Mouse (Mus musculus): Measurements from ENCODE around the gene Fam161b.

Fam161b gene

DNA sequence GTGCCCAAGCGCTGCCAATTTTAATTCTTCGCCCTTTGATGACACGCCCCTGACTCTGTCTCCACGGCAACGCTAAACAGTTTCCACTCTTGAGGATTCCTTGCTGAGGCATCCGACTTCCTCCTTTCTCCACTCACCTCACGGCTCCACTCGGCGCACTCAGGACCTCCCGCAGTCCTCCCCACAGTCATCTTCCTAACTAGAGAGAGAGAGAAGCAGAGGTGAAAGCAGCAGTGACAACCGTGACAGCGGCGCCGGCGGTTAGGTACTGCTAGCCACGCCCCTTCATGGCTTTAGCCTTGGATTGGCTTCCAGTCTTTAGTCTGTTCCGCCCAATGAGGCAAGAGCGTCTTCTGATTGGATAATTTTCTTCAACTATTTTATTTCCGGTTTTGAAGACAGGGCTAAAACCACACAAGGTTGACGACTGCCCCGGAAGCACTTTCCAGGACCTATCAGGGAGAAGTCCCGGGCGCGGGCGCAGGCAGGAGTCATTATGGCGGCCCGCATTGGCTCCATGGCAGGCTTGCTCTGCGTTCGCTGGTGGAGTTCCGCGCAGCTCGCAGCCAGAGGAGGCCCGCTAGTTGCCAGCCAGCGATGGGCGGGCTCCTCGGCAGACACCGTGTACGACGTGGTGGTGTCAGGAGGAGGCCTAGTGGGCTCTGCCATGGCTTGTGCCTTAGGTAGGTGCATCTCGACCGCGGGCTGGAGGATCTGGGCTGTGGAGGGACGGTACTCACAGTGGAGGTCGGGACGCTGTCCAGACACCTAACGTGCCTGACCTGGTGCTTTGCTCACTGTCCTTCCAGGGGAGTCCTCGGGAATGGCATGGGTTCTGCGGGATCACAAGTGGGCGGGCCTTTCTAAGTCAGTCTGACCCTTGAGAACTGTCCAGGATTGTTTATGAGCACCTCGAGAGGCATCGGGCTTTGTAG lies at the start of gene Fam161b, which contains the start of gene Coq6:
TSS of gene Fam161b (minus strand) at position 279 of the 935 bp plus-strand sequence.
TSS of gene Coq6 (plus strand) at position 103 of the 935 bp plus-strand sequence.
- DNase-seq (ENCODE audit: low spot score) = peak; percentile 98

DNA sequence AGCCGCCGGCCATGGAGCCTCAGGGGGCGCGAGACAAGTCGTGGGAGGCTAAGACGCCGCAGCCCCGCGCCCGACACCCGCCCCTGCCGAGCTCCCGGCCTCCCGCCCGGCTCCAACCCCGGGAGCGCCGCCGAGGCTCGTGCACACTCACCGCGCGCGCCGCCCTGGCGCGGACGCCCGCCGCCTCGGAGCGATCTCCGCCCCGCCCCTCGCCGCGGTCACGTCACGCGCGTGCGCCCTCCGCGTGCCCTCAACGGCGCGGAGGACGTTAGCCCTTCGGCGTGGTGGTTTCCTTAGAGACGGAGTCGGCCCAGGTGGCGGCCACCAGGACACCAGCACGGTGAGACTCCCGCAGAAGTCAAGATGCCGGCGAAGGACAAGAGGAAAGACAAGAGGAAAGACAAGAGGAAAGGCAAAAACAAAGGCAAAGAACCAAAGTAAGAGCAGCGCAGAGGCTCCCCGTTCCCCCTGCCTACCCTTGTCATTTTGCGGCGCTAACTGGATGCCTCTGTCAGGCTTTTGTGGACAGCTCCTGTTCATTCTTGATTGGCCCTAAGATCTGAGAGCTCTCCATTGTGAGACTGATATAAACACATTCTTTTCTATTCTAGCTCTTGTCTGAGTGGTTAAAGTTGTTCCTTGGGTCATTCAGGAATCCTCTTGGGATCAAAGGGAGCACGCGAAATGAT lies 47.3 kb upstream of the Fam161b start, which contains the start of the genes Entpd5 and Bbof1:
TSS of gene Entpd5 (minus strand) at position 211 of the 689 bp plus-strand sequence.
TSS of gene Bbof1 (plus strand) at position 253 of the 689 bp plus-strand sequence.
- peak; percentile 90 for DNase-seq (ENCODE audit: low spot score)

DNA sequence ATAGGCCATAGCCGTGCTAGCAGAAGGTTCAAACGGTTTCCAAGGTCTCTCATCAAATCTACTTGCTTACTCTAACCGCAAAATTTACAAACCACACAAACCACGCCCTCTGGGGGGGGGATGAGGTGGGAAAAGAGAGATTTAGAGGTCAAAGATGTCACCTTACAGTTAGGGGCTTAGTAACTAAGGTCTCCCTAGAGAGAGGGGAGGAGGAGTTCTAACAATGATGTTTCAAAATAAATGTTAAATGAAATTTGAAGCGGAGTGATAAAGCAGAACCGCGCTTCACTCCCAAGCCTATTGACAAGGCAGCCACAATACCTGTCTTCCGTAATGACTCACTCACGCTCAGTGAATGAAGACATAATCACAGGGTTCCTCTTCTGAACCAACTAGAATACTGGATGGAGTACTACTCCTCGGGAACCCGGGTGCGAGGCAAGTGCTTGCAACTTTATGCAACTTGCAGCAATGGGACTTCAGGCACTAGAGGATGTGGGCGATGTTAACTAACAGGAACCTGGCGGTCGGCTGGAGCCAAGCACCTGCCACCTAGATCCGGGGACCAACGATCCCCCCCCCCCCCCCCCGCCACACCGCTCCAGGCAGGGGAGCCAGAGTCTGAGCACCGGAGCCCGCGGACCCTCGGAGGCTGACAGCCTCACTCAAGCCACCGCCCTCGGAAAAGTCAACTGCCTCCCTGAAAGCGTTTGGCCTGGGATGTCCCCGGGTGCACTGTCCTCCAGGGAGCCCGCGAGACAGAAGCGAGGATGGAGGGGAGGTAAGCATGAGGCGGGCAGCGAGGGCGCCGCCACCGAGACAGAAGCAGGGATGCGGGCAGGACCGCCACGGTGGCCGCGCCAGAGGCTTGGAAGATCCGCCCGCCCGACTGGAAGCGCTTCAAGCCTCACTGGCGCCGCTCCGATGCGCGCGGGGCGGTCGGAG lies 46.5 kb upstream of the Fam161b start:
- no peak for DNase-seq (ENCODE audit: low spot score)

DNA sequence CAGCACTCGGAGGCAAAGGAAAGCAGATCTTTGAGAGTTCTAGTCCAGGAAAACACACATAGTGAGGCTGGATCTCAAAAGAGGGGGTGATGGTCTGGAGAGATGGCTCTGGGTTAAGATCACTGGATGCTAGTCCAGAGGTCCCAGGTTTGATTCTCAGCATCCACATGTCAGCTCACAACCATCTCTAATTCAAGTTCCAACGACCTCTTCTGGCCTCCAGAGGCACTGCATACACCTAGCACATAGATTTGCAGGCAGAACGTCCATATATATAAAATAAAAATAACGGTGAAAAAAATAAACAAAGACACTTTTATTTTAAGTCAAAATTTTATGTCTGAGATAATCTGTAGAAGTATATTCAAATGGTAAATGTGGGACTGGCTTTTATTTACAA lies 45.6 kb upstream of the Fam161b start:
- DNase-seq (ENCODE audit: low spot score) = no peak

DNA sequence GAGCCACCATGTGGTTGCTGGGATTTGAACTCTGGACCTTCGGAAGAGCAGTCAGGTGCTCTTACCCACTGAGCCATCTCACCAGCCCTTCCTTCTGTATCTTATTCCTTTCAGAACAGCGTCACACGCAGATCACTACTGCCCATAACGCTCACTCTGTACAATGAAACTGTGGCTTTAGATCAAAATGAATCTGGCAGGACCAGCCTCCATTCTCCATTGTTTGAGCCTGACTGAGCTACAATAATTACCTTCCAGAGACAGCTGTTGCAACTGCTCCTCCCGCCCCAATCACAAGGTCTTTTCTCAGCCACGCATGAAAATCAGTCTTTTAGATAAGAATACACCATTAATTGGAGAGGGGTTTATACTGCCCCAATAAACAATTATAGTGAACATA lies 42.9 kb upstream of the Fam161b start:
- no peak for DNase-seq (ENCODE audit: low spot score)

DNA sequence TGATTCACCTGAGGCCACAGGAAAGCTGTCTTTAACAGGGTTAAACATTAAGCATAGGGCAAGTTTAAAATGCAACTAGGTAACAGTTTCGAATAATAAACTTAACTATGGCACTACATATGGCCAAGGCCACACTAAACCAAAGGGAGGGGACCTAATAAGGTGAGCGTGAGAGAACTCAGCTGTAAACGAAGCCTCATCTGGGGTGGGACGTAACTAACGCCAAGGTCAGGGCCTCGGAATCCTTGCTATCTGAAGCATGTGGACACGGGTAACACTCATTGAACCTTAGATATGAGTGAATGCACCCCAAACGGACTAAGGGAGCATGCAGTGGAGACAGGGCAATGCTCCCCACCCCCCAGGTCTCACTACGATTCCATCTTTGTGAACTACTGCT lies 41.3 kb upstream of the Fam161b start:
- DNase-seq (ENCODE audit: low spot score) = no peak

DNA sequence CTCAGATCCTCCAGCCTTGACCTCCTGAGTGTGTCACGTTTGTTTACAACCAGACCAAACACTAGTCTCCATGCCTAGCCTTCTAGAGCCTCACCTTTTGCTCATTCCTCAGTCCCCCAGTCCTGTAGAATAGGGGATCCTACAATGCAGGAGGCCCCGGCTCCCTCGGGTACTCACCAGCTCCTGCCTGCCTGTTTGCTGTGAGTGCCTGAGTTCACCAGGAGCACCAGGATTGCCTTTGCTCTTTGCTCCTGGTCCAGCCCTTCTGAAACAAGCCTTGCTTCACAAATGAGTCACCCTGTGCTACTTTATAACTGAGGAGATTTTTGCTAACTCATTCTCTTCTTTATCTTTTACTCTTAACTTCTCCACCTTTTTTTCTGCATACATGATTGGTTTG lies 39.0 kb upstream of the Fam161b start:
- DNase-seq (ENCODE audit: low spot score) = no peak

DNA sequence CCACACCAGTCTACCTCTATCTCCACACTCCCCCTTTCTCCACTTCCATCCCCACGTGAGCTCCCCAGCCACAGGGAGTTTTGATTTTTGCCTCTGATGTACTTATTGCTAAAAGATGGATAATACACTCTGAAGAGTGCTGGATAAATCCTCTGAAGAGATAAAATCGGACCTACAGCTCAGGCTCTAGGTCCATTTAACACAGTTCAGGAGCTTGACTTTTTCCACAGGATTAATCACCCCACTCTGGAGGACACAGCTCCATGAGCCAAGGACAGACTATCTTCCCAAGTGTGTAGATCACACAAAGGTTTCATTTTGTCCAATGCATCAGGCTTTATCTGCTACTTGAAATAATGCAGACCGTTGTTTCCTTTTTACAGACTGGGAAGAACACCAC lies 38.4 kb upstream of the Fam161b start:
- DNase-seq (ENCODE audit: low spot score) = no peak

DNA sequence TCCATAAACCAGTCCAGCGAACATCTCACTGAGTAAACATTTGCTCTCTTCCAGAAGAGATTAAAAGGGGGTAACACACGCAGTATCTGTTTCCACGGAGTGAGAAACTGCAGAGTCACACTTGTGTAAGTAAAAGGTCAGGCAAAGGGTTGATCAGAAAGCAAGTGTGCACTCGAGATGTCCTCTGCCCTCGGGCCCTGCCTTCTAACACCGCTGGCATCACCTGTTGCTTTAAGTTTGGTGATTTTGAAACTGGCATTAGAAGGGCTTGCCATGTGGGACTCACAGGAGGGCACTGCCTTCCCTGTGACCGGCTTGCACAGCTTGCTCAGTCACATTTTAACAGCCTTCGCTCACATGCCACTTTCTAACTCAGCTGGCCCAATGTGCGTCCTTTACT lies 38.0 kb upstream of the Fam161b start:
- no peak for DNase-seq (ENCODE audit: low spot score)

DNA sequence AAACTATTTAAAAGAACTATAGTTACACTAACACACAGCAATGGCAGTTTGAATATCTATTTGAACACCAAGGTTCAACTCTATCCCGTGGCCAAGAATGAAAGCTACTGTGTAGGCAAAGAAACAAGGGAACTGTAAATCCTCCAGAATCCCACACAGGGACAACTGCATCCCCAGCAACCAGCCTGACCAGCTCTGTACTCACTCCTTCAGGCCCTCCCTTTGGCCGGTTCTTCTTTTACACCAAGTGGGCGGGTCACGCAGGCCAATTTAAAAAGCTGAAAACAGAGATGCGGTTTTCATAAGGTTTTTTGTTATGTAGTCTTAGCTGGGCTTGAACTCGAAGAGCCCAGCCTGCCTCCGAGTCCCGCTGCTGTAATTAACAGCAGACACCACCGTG lies 37.5 kb upstream of the Fam161b start:
- no peak for DNase-seq (ENCODE audit: low spot score)

DNA sequence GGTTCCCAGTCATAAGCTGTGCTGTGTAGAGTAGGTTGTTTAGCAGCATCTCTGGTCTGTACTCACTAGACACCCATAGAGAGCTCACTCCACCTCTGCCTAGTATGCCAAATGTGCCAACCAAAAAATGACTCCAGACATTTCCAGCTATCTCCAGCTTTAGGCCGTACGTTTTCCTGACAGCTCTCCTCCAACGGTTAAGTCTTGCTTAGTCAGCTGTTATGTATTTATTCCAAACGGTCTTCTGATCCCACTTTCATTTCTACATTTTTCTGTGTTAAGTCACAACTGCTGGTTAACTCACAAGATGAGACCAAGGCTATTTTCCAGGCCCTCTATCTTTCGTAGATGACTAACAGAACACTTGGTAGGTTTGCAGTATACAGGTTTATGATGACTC lies 37.0 kb upstream of the Fam161b start:
- no peak for DNase-seq (ENCODE audit: low spot score)

DNA sequence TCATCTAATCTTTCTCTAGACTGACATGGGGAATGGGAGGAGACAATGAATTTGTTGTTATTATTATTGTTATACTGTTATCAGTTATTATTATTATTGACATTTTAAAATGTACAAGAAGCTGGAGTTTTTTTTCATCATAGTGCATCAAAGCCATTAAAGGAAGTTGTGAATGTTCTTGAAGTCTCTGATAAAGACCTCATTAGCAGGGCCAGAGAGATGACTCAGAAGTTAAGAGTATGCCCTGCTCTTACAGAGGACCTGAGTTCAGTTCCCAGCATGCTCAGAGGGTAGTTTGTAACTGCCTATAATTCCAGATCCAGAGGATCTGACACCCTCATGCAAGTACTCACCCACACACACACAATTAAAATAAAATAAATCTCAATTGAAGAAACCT lies 36.1 kb upstream of the Fam161b start:
- no peak for DNase-seq (ENCODE audit: low spot score)

DNA sequence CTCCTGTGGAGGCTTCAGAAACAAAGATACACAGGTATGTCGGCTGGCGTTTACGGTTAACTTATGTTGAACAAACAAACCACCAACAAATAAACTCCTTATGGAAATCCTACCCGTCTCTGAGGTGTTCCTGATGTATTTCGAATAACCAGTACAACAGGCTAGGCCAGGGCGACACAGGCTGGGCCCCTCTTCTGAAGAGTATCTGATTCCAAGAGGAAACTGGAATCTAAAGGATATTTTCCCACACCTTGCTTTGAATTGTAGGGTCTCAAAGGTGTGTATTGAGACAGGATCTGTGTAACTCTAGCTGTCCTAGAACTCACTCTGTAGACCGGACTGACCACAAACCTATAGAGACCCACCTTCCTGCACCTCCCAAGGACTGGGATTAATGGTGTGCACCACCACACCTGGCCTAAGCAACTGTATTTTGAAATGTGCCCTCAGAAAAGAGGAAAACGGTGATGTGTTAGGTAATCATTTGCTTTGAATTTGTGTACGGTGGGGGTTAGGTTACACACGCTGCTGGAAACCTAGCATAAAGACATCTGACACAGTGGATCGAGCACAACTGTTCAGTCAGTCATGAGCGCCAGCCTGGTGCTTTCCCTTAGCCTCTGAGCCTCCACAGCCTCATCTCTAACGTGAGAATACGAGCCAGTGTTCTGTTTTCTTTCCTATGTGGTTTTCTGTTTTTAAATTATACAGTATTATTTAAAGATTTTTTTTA lies 35.5 kb upstream of the Fam161b start:
- DNase-seq (ENCODE audit: low spot score) = no peak

DNA sequence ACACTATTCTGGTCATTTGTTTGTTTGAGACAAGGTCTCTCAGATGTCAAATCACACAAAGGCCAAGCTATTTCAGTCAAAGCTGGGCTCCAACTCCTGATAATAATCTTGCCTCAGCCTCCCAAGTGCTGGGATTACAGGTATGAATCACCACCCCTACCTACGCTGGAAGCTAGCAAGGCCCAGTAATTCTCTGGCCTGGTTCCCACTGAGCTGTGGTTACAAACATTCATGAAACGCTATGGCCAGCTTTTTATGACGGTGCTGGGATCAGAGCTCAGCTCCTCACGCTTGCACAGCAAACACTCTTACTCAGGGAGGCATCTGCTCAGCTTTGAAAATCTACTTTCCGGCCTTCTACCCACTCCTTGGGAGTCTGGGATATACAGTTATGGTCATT lies 32.2 kb upstream of the Fam161b start:
- no peak for DNase-seq (ENCODE audit: low spot score)

DNA sequence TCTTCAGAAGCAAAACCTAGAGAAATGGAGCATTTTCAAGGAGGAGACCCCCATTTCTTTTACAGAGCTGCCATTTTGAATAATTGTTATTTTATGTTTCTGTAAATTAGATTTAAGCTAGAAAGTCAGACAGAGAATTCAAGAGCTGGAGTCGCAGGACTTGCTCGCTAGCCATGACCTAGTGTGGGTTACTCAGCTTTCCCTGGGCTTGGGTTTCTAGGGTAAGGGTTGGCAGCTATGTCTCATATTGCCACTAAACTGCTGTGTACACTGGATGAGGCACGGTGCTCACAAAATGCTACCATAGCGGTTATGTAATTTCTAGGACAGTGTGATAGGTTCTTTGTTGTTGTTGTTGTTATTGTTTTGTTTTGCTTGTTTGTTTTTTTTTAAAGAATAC lies 31.0 kb upstream of the Fam161b start:
- DNase-seq (ENCODE audit: low spot score) = no peak

DNA sequence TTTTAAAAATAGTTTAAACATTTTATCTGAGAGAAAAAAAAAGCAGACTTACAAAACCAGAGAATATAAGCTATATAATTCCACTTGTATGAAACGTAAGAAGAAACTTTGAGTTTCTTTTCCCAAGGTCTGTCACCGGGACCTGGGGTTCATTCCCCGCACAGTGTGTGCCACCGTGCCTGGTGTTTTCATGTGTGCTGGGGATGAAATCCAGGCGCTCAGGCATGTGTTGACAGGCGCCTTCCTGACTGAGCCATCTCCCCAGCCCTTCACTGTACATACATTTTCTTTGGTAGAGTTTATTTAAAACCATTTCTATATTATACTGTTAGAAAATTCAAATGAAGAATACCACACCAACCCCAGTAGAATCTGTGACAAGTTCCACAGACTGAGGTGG lies 28.7 kb upstream of the Fam161b start:
- no peak for DNase-seq (ENCODE audit: low spot score)

DNA sequence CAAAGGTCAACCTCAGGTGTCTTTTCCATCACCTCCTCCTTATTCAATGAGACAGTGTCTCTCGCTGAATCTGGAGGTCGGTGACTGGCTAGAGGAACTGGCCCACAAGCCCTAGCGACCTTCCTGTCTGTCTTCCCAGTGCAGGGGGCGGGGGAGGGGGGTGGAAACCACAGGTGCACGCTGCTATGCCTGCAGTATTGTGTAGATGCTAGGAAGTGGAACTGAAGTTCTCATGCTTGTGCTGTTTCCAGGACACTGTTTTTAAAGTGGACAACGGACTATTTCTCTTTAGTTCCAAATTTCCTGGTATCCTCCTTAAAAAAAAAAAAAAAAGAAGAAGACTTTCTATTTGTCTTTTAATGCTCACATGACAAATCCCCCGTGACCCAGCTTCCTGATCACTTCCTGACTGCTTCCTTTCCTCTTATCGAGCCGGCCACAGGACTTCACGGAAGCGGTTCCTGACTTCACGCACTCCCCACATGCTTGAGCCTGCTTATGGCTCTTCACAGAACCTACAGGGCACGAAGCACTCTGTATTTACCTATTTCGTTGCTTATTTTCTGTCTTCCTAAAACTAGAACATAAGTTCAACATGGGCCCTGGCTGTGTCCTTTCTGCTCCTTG lies 27.3 kb upstream of the Fam161b start:
- DNase-seq (ENCODE audit: low spot score) = no peak

DNA sequence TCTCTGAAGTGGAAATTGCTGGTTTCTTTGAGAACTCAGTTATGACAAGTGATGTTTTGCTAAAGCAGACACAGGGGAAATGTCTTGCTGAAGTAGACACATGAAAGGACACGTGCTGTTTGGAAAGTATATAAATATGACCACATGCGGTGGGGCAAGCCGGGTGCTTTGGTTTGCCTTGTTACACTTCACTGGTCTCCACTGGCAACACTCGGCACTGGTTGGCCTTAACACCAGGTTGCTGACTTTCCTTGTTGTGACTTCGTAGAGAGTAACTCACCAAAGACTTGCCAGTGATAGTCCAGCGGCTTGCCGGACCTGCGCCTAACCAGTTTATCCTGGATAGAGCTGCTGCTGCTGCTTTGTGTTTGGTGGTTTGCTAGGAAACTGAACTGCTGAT lies 26.5 kb upstream of the Fam161b start:
- DNase-seq (ENCODE audit: low spot score) = no peak

DNA sequence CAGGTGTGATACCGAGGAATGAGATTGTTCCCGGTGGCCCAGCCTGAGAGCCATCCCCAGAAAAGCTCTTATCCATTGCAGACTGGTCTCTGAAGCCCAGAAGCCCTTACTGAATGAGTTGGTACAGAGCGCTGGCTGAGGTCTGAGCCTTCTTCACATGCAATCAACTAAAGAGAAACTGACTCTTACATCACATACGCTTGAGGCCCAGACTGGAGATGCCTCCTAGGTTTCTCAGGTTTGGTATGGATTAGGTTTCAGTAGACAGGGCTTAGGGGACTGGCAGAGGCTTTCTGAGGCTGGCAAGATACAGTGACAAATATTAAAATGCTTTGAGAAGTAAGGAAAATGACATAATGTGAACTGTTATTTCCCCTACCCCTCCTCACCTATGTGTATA lies 23.8 kb upstream of the Fam161b start:
- no peak for DNase-seq (ENCODE audit: low spot score)

DNA sequence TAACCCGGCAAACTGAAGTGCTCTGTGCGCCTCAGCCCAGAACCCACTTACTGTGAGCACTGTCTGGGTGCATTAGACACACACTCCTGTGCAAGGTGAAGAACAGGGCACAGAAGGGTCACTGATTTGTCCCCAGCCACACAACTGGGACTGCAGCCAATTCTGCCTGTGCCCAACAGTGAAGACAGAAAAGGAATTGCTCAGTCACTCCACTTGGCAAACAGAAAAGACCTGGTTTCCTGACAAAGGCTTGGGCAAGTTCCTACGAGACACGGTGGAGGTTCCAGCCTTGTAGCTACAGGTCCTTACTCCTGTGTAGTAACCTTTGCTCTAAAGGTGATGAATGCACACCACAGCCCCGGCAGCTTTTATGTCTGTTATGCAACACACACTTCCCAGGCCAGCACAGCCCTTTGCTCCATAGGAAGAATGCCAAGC lies 23.0 kb upstream of the Fam161b start:
- no peak for DNase-seq (ENCODE audit: low spot score)

DNA sequence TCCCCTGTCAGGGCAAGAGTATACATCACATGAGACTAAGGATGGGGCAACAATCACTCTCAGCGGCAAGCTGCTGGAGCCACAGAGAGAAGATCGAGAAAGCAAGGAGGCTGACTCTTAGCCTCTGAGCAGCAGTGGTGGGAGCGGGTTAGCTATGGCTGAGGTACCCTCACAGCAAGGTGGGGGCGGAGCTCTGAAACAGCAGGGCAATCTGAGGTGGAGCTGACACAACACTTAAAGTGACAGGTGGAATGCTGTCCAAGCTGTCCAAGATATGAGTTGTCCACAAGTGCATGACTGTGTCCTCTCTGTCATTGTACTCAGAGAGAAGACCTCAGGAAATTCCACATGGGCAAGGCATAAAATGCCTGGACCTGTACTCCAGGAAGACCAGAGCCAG lies 20.7 kb upstream of the Fam161b start:
- DNase-seq (ENCODE audit: low spot score) = no peak

All from layer of hippocampus, adult 11-12 months (tissue).